Mouse (Mus musculus) forebrain, embryonic 15.5 days (tissue): ENCODE results near the gene Wdr5. TPM values are rescaled to one million over a fixed set of nuclear protein-coding genes. Genes with fewer than 3 reads are reported as not detected.
"Not testable (repeated sequence)": the region's sequence is repeated elsewhere in the genome, so short reads cannot be mapped to it uniquely, and the experiment has no call there.

Experiments used
- ATAC-seq: fragments of 200-750 bp; cut with Nextera tagmentation; replicated peaks from 2 replicates; pipeline ENCODE4 v1.8.0; 2017; ENCODE audit warnings: mild to moderate bottlenecking, moderate TSS enrichment, moderate library complexity
- H3K27ac ChIP-seq: fragments of 300-500 bp; sonication (generic); replicated peaks from 2 replicates; pipeline ENCODE4 v1.5.1; 2015; ENCODE audit warnings: mild to moderate bottlenecking, inconsistent platforms
- H3K27me3 ChIP-seq: fragments of 300-500 bp; sonication (generic); 2 replicates; pipeline ENCODE4 v1.6.1; 2015; ENCODE audit warnings: inconsistent platforms
- H3K36me3 ChIP-seq: fragments of 300-500 bp; sonication (generic); 2 replicates; pipeline ENCODE4 v1.6.1; 2015; ENCODE audit warnings: mild to moderate bottlenecking, inconsistent platforms
- H3K4me1 ChIP-seq: fragments of 300-500 bp; sonication (generic); 2 replicates; pipeline ENCODE4 v1.6.1; 2015; ENCODE audit warnings: inconsistent platforms
- H3K4me2 ChIP-seq: fragments of 300-500 bp; sonication (generic); replicated peaks from 2 replicates; pipeline ENCODE4 v1.6.1; 2015; ENCODE audit warnings: mild to moderate bottlenecking, inconsistent platforms
- H3K4me3 ChIP-seq: fragments of 300-500 bp; sonication (generic); 2 replicates; pipeline ENCODE4 v1.5.1; 2015; ENCODE audit warnings: mild to moderate bottlenecking, inconsistent platforms
- H3K9ac ChIP-seq: fragments of 300-500 bp; sonication (generic); replicated peaks from 2 replicates; pipeline ENCODE4 v1.6.1; 2015; ENCODE audit warnings: mild to moderate bottlenecking, inconsistent platforms
- H3K9me3 ChIP-seq: fragments of 300-500 bp; sonication (generic); 2 replicates; pipeline ENCODE4 v1.6.1; 2016; ENCODE audit warnings: inconsistent platforms
- WGBS: fragments of 180-500 bp; shearing (Covaris S2); methylation state at CpG from one replicate; pipeline ENCODE4 v1.1.7; 2015; ENCODE audit warnings: mixed read lengths; 5-methylcytosine and 5-hydroxymethylcytosine counted together
- polyA plus RNA-seq: library from polyadenylated mRNA; unstranded; fragments of >200 nt; fragmentation: Nextera tagmentation; extraction: Ambion mirVana; gene quantifications from 2 replicates; pipeline ENCODE4 v1.2.1, GENCODE M21; 2015

The Wdr5 gene
- polyA plus RNA-seq, 1 experiment from 2014 or later: 50.5 TPM

- Histone ChIP-seq H3K4me3 (no peak overlapping the region), H3K4me1 (peaks cover 10% of the 10 kb centered on the region), H3K36me3 (no peaks in the 10 kb centered on the region), H3K4me2 (no peak overlapping the region), H3K9ac (no peak overlapping the region), H3K9me3 (no peaks in the 10 kb centered on the region), H3K27ac (no peak overlapping the region), H3K27me3 (no peaks in the 10 kb centered on the region)
- WGBS: 79% methylated on average over 4 of the region's 4 CpGs
- ATAC-seq: no peak
Measured at GRCm38 (mm10) chr2:27479821-27480220, 35.1 kb upstream of the Wdr5 start.

GRCm38 (mm10) chr2:27480367-27480766, 34.6 kb upstream of the Wdr5 start:
- no peak overlapping the region for H3K9ac ChIP-seq
- no peak for ATAC-seq
- no peaks in the 10 kb centered on the region for H3K9me3 ChIP-seq
- H3K4me2 ChIP-seq: no peak overlapping the region
- H3K27me3 ChIP-seq: no peaks in the 10 kb centered on the region
- no peak overlapping the region for H3K4me3 ChIP-seq
- H3K27ac ChIP-seq: no peak overlapping the region
- whole genome bisulfite sequencing: 78% methylated on average over 4 of the region's 4 CpGs
- no peaks in the 10 kb centered on the region for H3K36me3 ChIP-seq
- H3K4me1 ChIP-seq: peaks cover 10% of the 10 kb centered on the region

- H3K9me3 ChIP-seq: no peaks in the 10 kb centered on the region
- H3K4me2 ChIP-seq: no peak overlapping the region
- 81% methylated on average over 7 of the region's 7 CpGs for WGBS
- no peak overlapping the region for H3K4me3 ChIP-seq
- H3K4me1 ChIP-seq: no peaks in the 10 kb centered on the region
- H3K9ac ChIP-seq: no peak overlapping the region
- no peak for ATAC-seq
- no peaks in the 10 kb centered on the region for H3K36me3 ChIP-seq
- H3K27ac ChIP-seq: no peak overlapping the region
- no peaks in the 10 kb centered on the region for H3K27me3 ChIP-seq
Measured at GRCm38 (mm10) chr2:27482265-27482861, 32.6 kb upstream of the Wdr5 start.

- Histone ChIP-seq H3K9me3 (no peaks in the 10 kb centered on the region), H3K27me3 (no peaks in the 10 kb centered on the region), H3K36me3 (no peaks in the 10 kb centered on the region), H3K4me1 (no peaks in the 10 kb centered on the region), H3K27ac (no peak overlapping the region), H3K9ac (no peak overlapping the region), H3K4me3 (no peak overlapping the region), H3K4me2 (no peak overlapping the region)
- no peak for ATAC-seq
- 76% methylated on average over 4 of the region's 4 CpGs for WGBS
Measured at GRCm38 (mm10) chr2:27486725-27487124, 28.2 kb upstream of the Wdr5 start.

- Histone ChIP-seq H3K36me3 (no peaks in the 10 kb centered on the region), H3K27me3 (no peaks in the 10 kb centered on the region), H3K4me3 (no peak overlapping the region), H3K4me1 (no peaks in the 10 kb centered on the region), H3K27ac (no peak overlapping the region), H3K9me3 (no peaks in the 10 kb centered on the region), H3K4me2 (no peak overlapping the region), H3K9ac (no peak overlapping the region)
- no peak for ATAC-seq
- WGBS: 92% methylated on average over 3 of the region's 4 CpGs
Measured at GRCm38 (mm10) chr2:27487336-27488049, 27.5 kb upstream of the Wdr5 start.

- Histone ChIP-seq H3K4me2 (no peak overlapping the region), H3K4me1 (no peaks in the 10 kb centered on the region), H3K9me3 (no peaks in the 10 kb centered on the region), H3K27me3 (no peaks in the 10 kb centered on the region), H3K27ac (no peak overlapping the region), H3K9ac (no peak overlapping the region), H3K4me3 (no peak overlapping the region), H3K36me3 (no peaks in the 10 kb centered on the region)
- 100% methylated on average over 1 of the region's 1 CpGs for WGBS
- ATAC-seq: no peak
Measured at GRCm38 (mm10) chr2:27488362-27488761, 26.6 kb upstream of the Wdr5 start.

GRCm38 (mm10) chr2:27490939-27491338, 24.0 kb upstream of the Wdr5 start:
- Histone ChIP-seq H3K4me2 (no peak overlapping the region), H3K27me3 (no peaks in the 10 kb centered on the region), H3K9me3 (no peaks in the 10 kb centered on the region), H3K9ac (no peak overlapping the region), H3K4me3 (no peak overlapping the region), H3K4me1 (no peaks in the 10 kb centered on the region), H3K36me3 (no peaks in the 10 kb centered on the region), H3K27ac (no peak overlapping the region)
- ATAC-seq: no peak
- WGBS: 87% methylated on average over 2 of the region's 2 CpGs

- Histone ChIP-seq H3K9ac (no peak overlapping the region), H3K4me3 (no peak overlapping the region), H3K36me3 (no peaks in the 10 kb centered on the region), H3K27ac (no peak overlapping the region), H3K9me3 (no peaks in the 10 kb centered on the region), H3K4me2 (no peak overlapping the region), H3K4me1 (peaks cover 10% of the 10 kb centered on the region), H3K27me3 (no peaks in the 10 kb centered on the region)
- no peak for ATAC-seq
- 94% methylated on average over 3 of the region's 3 CpGs for WGBS
Measured at GRCm38 (mm10) chr2:27493971-27494370, 21.0 kb upstream of the Wdr5 start.

GRCm38 (mm10) chr2:27496391-27497028, 18.4 kb upstream of the Wdr5 start:
- Histone ChIP-seq H3K9me3 (no peaks in the 10 kb centered on the region), H3K36me3 (no peaks in the 10 kb centered on the region), H3K4me1 (peaks cover 10% of the 10 kb centered on the region), H3K4me3 (peak overlapping the region; percentile 30), H3K27me3 (no peaks in the 10 kb centered on the region), H3K4me2 (peak overlapping the region; percentile 46), H3K27ac (no peak overlapping the region), H3K9ac (no peak overlapping the region)
- 27% methylated on average over 23 of the region's 23 CpGs for WGBS
- no peak for ATAC-seq

GRCm38 (mm10) chr2:27504113-27504885, 10.7 kb upstream of the Wdr5 start:
- no peaks in the 10 kb centered on the region for H3K4me1 ChIP-seq
- no peak overlapping the region for H3K4me2 ChIP-seq
- H3K4me3 ChIP-seq: no peak overlapping the region
- ATAC-seq: no peak
- no peaks in the 10 kb centered on the region for H3K36me3 ChIP-seq
- H3K27me3 ChIP-seq: no peaks in the 10 kb centered on the region
- H3K9ac ChIP-seq: no peak overlapping the region
- no peaks in the 10 kb centered on the region for H3K9me3 ChIP-seq
- 77% methylated on average over 7 of the region's 7 CpGs for WGBS
- no peak overlapping the region for H3K27ac ChIP-seq

GRCm38 (mm10) chr2:27505539-27505938, 9.4 kb upstream of the Wdr5 start:
- Histone ChIP-seq H3K9ac (no peak overlapping the region), H3K9me3 (no peaks in the 10 kb centered on the region), H3K4me2 (no peak overlapping the region), H3K4me3 (no peak overlapping the region), H3K27me3 (no peaks in the 10 kb centered on the region), H3K36me3 (no peaks in the 10 kb centered on the region), H3K27ac (no peak overlapping the region), H3K4me1 (no peaks in the 10 kb centered on the region)
- no peak for ATAC-seq
- WGBS: 13% methylated on average over 6 of the region's 6 CpGs

- not testable (repeated sequence) for H3K36me3 ChIP-seq, H3K4me1 ChIP-seq, ATAC-seq, H3K4me2 ChIP-seq, H3K9ac ChIP-seq, H3K27me3 ChIP-seq, H3K9me3 ChIP-seq, H3K4me3 ChIP-seq, H3K27ac ChIP-seq
- 63% methylated on average over 4 of the region's 4 CpGs for WGBS
Measured at GRCm38 (mm10) chr2:27506658-27507057, 8.3 kb upstream of the Wdr5 start.
